Mouse (Mus musculus) right cerebral cortex, postnatal 4 days (tissue): Measurements from ENCODE around the gene Renbp.

Experiments used
- DNase-seq: peaks from one replicate; pipeline ENCODE4 v3.0.0-alpha.2; 2022

Renbp gene

DNA sequence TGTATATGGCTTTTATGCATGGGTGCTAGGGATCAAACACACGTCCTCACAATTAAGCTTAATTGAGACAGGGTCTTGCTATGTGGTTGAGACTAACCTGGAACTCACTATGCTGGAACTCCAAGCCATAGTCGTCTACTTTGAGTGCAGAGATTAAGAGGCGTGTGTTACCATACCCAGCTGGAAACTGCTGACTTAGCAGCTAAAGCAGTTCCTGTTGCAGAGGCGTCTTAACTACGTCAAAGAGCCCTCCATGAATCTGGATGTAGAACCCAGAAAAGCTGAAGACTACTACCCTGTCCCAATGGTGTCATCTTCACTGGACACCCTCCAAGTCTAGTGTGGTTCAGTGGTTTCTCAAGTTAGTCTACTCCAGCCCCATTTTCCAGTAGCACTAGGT is 12.0 kb downstream of the Renbp start:
- no peak for DNase-seq

GRCm38 (mm10) chrX:73916945-73917344 is 13.7 kb downstream of the Renbp start:
- DNase-seq: no peak

DNA sequence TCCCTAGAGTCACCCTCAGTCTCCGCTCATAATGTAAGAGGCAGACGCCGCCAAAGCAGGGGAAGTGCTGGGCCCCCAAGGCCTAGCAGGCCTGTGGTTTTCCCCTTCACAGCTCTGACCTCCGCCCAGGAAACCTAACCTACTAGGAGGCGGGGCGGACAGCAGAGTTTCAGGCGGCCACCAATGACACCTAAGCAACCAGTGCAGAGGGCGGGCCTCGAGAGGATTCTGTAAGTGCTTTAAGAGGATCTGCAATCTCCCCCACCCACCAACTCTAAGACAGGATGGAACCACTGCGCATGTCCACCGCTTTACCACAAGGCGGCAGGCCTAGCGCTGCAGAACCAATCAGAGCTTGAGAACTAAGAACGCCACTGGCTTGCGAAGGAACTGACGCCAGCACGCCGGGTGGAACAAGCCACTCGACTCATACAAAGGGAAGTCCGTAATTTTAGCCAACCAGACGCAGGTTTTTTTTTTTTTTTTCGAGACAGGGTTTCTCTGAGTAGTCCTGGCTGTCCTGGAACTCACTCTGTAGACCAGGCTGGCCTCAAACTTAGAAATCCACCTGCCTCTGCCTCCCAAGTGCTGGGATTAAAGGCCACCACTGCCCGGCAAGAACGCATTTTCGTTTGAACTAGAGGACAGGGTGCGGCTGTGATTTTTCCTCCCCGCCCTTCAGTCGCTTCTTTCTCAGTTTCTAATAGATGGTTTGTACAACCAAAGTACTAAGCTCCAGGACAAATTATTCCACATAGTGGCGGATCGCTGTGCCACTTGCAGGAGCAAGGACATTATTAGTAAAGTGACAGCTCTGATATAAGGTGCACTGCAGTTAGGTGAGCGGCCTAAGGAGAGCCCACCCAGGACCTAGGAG is 15.6 kb downstream of the Renbp start:
- peak; percentile 80 for DNase-seq

DNA sequence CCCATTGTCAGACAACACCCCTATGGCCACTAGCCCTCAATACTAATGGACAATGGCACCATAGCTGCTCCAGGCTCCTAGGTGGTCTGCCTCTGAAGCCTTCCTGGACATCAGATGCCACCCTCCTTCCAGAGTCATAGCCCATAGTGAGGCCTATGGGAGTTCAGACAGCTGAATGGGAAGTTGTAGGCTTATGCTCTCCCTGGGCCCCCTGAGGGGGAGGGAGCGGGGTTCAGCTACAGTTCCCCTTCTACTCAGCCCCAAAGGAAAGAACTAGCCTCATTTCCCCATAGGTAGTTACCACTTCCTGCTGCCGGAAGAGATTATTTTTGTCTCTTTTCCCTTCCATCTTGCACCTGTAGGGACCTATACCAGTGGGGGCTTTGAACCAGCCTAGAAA is 19.1 kb downstream of the Renbp start:
- no peak for DNase-seq

DNA sequence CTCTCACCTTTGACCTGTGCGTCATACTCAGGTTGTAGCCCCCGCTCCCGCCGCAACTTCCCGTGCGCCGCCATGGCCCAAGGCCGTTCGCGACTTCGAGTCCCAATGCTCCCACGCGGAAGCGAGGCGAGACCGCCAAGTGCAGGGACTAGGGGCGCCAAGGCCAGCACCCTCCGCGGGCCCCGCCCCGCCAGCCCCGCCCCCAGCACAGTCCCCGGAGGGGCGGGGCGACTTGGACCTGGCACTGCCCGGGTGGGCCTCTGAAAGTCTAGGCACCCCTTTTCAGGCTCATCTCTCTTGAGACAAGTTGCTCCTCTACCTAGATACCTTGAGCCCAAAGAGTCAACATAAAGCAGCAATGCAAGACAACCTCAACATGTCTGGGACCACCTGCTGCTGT is 19.5 kb downstream of the Renbp start:
- DNase-seq: no peak

GRCm38 (mm10) chrX:73910451-73910850 is 20.2 kb downstream of the Renbp start:
- no peak for DNase-seq

- no peak for DNase-seq
Measured at GRCm38 (mm10) chrX:73910049-73910448, 20.6 kb downstream of the Renbp start.

GRCm38 (mm10) chrX:73897959-73898358 is 32.7 kb downstream of the Renbp start:
- DNase-seq: no peak

- peak; percentile 47 for DNase-seq
Measured at GRCm38 (mm10) chrX:73895719-73896118, 34.9 kb downstream of the Renbp start, which contains the start of gene L1cam. L1cam (minus strand) TSS chrX:73896105.

DNA sequence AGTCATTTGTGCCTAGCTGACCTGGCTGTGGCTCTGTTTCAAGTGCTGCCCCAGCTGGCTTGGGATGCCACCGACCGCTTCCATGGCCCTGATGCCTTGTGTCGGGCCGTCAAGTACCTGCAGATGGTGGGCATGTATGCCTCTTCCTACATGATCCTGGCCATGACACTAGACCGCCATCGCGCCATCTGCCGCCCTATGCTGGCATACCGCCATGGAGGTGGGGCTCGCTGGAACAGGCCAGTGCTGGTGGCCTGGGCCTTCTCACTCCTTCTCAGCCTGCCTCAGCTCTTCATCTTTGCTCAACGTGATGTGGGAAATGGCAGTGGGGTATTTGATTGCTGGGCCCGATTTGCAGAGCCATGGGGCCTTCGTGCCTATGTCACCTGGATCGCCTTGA is 37.8 kb downstream of the Renbp start:
- DNase-seq: no peak

DNA sequence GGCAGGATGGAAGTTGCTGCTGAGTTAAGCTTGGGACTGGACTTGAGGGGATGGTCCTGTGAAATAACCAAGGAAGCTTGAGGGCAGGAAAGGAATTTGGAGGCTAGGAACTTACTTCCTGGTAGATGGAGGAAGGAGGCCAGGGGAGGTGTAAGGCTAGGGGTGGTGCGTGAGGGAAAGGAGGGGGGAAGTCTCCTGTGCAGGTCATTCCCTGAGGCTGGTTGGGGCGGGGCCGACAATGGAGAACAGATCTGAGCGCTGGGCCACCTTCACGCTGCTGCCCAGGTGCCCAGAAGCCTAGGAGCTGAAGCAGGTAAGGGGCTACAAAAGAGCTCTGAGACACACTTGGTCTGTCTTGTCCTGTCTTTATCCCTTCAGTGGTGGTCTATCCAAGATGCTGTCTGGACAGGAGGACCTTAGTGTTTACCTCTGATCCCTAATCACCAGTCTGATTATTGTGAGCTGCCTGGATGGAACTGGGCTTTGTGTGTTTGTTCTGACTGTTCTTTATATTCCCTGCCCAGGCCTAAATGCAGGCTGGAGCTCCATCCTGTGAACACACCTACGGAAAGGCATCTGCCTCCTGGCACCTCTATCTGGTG is 39.0 kb downstream of the Renbp start, which contains the start of gene Avpr2:
Gene Avpr2 (plus strand): TSS at position 552 of the 602 bp plus-strand sequence.
- DNase-seq: no peak

GRCm38 (mm10) chrX:73881463-73881862 is 49.2 kb downstream of the Renbp start:
- no peak for DNase-seq

GRCm38 (mm10) chrX:73881036-73881427 is 49.6 kb downstream of the Renbp start:
- no peak for DNase-seq

GRCm38 (mm10) chrX:73880194-73881035 is 50.2 kb downstream of the Renbp start:
- DNase-seq: peak; percentile 63

DNA sequence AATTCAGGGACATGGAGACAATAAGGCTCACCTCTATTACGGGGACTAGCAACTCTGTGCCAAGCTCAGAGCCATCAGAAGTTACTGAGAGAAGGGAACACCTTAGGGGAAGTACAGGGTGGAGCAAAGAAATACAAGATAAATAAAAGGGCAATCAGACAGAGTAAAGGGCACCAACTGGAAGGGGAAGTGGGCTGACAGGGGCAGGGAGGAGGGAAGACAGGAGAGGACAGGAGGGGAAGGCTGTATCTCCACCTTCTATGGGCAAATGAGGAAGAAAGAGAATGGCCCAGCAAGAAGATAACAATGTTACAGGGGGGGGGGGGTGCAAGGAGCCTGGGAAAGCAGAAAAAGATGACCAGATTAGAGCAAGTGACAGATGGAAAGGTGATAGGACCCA is 53.6 kb downstream of the Renbp start:
- no peak for DNase-seq

DNA sequence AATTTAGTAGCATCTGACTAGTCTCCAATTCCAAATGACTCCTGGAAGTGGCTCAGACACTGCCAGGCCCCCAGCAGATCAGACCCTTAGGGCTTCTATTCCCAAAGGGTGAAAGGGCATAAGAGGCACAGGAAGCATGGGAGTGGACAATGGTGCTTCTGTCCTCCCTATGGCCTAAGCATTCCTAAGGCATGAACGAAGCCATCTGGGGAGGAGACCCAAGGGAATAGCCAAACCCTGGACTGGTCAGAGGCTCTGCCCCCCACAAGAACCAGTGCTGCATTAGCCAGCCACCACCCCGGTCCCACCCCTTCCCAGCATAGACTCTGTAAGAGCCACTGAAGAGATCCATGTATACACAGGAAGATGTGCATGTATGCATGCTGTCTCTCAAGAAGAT is 54.8 kb downstream of the Renbp start:
- no peak for DNase-seq
